Mouse (Mus musculus) CD4-positive, CD25-positive, alpha-beta regulatory T cell, adult 9 weeks (primary cell): Measurements from ENCODE around the gene Tango2. TPM values are rescaled to one million over a fixed set of nuclear protein-coding genes. Genes with fewer than 3 reads are reported as not detected.

Source experiments
- polyA plus RNA-seq: library from polyadenylated mRNA; unstranded; fragments of 100-300 nt; shearing (Covaris generic); gene quantifications from one replicate; pipeline ENCODE4 v1.2.1, GENCODE M21; 2017

Tango2 gene
- 60.9 TPM for polyA plus RNA-seq

GRCm38 (mm10) chr16:18347931-18348600, at the start of gene Tango2, which contains the start of gene Arvcf:
TSS of gene Tango2 (minus strand) at chr16:18348103.
TSS of gene Arvcf (plus strand) at chr16:18348182.

DNA sequence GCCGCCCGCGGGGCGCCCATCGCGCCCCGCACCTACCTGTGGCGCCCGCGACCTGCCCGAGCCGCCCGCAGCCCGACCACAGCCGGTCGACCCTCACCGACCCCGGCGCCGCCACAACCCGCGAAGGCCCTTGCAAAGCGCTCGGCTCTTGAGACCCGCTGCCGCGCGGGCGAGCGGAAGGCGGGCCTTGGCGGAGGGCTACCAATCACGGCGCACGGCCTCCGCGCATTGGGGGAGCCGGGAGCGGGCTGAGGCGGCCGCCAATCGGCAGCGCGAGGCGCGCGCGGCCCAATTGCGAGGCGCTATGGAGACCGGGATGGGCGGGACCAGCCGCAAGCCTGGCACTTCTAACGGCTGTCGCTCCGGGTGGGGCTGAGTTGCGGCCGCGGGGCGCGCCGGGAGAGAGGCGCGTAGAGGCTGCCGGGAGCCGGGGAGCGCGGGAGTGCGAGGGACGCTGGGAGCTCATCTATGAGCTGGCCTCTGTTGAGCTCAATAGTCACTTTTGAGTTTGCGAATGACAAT, 58.8 kb downstream of the Tango2 start, which contains the start of gene Dgcr8:
Dgcr8 (minus strand) TSS at position 180 of the 522 bp plus-strand sequence.

DNA sequence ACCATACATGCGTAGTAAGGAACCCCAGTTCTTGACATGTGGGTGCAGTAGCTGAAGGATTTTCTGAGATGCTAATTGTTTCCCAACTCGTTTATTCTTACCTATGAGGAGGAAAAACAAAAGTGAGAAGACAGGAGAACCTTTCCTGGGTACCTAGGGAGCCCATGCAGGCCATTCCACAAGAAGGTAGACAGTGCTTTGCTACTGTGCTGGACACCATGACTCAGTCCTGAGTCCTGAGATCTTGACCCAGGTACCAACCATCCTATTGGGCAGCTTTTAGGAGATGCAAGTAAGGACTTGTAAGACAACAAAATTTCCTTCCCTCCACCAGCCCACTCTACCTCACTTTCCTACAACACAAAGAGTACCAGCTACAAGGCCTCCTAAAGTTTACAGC, 89.7 kb downstream of the Tango2 start, which contains the start of gene Gm49776:
Gm49776 (minus strand) TSS at position 101 of the 400 bp plus-strand sequence.

Other genes starting within 250 kb of the Tango2 start
- not detected for gene Rtn4r, start 220.5 kb downstream of the Tango2 start, polyA plus RNA-seq
- not detected for gene Ccdc188, start 130.2 kb downstream of the Tango2 start, polyA plus RNA-seq
- 2.2 TPM for gene Zdhhc8, start 113.0 kb downstream of the Tango2 start, polyA plus RNA-seq
- gene Trmt2a, start 99.4 kb downstream of the Tango2 start, polyA plus RNA-seq = 120 TPM
- gene Ranbp1, start 99.4 kb downstream of the Tango2 start, polyA plus RNA-seq = 140 TPM
- gene Gm49776, start 89.8 kb downstream of the Tango2 start, polyA plus RNA-seq = 2.6 TPM
- 21.9 TPM for gene Dgcr8, start 58.9 kb downstream of the Tango2 start, polyA plus RNA-seq
- 1.7 TPM for gene Arvcf, start 79 bp upstream of the Tango2 start, polyA plus RNA-seq
- gene Txnrd2, start 78.3 kb upstream of the Tango2 start, polyA plus RNA-seq = 19.6 TPM
- gene Comt, start 78.7 kb upstream of the Tango2 start, polyA plus RNA-seq = 64.5 TPM
- 27.8 TPM for gene Gnb1l, start 150.6 kb upstream of the Tango2 start, polyA plus RNA-seq
- gene Rtl10, start 150.8 kb upstream of the Tango2 start, polyA plus RNA-seq = 0.79 TPM
- gene Tbx1, start 242.6 kb upstream of the Tango2 start, polyA plus RNA-seq = not detected